Mouse (Mus musculus): ENCODE measurements at regions not wholly inside any gene's neighbourhood (a gene's known extent, or its start where the extent isn't known, plus 50 kb on each side); places are given as distances from the start of the nearest gene placed in this dataset.

DNA sequence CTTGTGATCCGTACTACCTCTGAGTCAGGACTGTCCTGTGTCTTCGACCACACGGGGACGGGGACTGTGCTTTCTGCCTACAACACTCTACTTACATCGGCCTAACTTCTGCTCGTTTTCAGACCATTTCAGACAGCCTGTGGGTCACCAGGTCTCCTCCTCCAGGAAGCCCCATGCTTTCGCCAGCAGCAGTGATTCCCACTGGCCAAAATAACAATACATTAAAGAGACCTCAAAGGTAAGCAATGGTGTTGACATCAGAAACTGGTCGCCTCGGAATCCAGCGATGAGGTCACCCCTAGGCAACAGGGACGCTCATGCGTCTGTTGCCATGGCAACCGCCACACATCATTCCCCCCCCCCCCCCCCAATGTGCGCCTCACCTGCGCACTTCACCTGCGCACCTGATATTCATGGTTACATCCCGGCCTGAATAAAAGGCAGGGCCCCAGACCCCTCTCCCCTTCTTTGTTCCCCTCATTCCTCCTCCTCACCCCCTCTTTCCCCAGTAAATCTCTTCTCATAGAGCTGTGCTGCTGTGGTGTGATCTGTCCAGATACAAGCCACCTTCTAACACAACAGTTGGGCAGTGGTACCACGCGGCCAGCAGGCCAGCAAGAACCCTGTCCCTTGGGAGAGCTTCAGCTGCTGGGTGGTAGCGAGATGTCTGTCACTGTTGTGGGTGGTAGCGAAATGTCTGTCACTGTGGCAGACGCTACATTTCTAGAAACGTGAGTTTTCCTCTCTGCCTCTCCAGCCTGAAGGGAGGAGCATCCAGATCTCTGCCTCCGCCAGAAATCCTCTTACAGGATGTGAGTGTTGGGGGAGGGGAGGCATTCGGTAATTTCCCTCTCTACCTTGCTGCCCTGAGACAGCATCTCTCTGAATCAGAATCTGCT, 145.0 kb downstream of the Setd4 start:
- DNase-seq (ENCODE audit: low spot score in 2 of 2): no peak

DNA sequence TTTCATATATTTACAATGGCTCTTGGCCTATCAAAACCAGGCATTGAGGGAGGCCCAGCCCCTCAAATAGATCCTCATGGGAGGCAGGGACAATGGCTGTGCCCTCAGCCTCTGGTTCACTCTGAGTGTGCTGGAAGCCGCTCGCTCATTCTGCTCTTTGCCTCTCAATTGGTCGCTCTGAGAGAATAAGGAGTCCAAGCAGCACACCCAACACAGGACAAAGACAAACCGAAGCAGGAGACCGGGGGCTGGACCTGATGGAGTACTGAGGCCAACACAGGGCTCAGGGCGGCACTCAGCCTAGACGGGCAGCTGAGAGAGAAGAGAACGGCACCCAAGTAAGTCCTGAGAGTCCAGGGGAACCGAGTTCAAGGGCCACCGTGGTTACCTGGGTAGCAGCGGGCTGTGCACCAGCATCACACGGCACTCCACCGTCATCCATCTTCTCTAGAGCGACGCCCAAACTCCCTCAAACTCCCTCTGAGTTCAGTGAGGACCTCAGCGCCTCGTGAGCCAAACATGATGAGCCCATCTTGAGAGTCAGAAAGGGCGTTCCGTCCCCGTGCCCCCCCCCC, 145.8 kb downstream of the Setd4 start:
- no peak for DNase-seq (ENCODE audit: low spot score in 2 of 2)

DNA sequence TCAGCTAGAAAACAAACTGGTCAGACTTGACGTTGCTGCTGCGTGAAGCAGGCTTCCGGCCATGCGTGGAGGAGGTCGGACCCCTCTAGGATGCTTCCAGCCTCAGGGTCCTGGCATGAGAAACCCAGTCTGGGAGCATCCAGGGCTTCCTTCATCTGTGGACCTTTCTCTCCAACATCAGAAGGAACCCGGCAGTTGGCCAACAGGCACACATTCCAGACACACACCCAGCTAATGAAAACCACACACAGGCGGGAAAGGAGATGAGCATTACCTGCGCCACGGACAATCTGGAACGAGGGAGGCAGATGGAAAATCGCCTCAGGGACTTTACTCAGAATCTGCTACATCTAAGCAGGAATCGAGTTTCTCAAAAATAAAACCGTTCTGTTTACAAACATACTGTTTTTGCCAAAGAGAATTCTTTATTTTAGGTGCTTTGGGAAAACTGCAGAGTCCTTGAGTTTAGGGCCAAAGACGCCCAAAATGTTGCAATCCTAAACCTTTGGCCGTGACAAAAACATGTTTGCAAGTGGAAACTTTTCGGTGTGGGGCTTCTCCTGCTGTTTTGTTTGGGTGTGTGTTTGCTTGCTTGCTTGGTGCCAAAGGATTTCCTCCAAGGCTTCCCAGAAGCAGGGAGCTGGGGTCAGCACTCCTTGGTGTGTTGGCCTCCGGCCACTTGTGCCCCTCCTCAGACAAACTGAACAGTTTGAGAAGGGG, 147.0 kb downstream of the Setd4 start:
- DNase-seq (ENCODE audit: low spot score in 2 of 2): no peak

DNA sequence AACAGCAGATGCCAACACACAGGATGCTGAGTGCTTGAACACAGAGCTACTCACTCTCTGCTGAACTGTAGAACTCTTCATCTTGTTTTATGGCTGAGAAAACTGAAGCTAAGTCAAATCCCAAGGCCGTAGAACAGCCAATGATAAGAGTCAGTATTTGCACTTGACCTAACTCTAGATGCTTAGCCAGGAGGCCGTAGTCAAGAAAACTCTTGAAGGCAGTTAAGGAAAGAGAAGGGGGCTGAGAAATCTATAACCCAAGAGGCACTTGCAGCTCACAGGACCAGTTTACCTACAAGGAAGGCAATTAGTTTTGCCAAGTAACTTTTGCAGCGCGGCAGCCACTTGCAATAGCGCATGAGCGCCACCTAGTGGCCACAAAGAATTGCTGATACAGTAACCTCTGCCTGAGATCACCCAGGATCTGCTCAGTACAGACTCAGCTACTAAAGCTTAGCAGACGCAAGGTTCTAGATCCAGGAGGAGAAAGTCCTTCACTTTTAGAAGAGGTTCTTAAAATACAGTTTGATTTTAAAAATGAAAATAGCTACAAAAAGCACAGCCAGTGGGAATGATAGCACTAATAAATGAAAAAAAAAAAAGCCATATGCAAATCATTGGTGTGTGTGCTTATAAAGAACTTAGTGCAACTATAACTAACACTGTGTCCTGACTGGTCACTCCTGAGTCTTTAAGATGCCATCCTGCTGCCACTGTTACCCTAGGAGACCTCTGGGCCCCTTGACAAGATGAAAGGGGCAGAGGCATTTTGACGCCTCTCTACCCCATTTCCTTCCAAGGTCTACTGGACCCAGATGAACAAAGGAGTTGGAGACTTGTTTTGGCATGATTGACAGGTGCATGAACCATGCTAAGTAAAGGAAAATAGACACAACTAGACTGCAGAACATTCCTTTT, 149.5 kb downstream of the Setd4 start:
- DNase-seq (ENCODE audit: low spot score in 2 of 2): peak; percentile 20 to 83

DNA sequence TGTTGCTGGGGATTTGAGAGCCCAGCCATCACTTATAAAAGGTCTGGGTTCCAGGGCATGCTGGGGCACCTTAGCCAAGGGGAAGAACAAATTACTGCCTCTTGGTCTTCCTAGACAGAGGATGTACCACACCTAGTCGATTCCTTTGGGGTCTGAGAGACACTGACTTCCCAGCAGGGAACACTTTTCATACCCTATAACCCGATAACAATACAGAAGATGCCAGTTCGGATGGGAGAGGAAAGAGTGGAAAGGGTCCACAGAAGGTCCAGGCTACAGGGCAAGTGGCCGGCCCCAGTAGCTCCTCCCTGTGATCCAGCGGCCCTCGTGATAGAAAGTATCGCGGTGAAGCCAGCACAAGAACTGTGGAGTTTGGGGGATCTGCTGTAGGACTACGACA, 150.8 kb downstream of the Setd4 start:
- DNase-seq (ENCODE audit: low spot score in 2 of 2): no peak

DNA sequence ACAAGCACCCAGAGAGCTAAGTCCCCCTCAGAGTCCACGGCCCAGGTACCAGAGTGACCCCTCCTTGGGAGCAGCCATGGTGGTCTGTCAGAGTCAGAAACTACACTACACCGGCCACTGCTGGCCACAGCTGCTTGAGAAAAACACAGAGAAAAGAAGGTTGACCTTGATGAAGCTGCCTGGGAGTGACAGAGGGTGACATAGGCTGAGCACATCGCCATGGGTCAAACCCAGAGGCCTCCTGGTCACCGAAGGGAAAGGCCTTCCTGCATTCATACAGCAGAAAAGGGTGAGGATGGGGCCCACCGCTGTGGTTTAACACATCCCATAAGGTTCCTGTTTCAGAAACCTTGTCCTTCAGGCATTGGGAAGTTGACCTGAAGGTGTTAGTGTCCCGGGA, 153.0 kb downstream of the Setd4 start:
- no peak for DNase-seq (ENCODE audit: low spot score in 2 of 2)

DNA sequence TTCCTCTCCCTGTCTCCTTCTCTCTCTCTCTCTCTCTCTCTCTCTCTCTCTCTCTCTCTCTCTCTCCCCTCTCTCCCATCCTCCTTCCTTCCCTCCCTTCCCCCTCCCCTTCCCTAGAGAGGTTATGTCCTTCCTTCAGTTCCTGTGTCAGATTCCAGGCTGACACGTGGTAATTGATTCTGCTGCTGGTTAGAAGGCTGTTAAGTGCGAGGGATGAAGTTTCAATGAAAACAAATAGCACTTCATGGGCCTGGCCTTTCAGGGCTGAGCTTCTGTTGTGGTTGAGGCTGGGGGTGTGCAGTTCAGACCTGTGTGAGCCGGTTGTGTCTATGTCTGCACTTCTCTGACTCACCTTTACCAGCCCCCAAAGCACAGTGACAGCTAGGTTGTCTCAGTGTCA, 153.9 kb downstream of the Setd4 start:
- no peak for DNase-seq (ENCODE audit: low spot score in 2 of 2)

DNA sequence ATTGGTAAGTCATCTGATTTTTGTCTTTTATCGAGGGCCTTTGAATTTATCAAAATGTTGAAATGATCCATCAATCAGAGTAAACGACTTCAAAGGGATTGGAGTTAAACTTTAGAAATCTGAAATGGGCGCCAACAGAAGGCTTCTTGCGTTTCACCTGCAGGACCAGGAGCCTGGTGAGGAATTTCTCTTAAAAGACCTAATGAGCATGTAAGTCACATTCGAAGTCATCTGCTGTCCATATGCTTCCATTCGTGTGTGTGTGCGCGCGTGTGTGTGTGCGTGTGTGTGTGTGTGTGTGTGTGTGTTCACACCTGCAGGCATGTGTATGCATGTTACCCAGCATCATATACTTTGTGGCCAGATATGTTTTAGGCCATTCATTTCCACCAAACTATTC, 155.7 kb downstream of the Setd4 start:
- DNase-seq (ENCODE audit: low spot score in 2 of 2): no peak

DNA sequence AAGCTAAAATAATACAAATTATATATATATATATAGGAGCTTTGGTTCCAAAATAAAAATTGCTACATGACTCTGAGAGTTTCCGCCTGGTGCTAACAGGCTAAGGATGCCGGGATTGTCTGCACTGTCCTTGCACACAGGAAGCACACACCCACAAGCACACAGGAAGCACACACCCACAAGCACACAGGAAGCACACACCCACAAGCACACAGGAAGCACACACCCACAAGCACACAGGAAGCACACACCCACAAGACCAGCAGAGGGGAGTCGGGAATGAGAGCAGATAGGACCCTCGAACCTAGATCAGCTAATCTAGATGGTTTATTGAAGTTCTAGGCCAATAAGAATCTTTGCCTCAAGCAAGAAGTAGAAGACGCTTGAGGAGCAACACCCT, 156.9 kb downstream of the Setd4 start:
- DNase-seq (ENCODE audit: low spot score in 2 of 2): no peak

DNA sequence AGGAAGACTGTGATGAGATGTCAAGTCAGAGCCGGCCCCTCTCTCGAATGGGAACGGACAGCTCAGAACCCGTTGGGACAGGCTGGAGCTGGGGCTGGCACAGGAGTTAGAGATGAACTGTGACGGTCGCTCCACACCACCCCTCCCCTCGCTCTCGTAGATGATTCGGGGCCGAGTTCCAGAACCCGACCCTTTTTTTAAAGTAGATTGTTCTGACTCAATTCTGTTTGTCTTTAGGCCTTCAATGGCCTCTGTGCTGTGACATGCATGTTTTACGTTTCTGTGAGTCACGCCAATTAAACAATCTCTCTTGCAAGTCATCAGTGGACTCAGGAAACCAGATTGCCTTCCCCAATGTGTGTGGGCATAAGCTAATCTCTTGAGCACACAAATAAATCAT, 157.7 kb downstream of the Setd4 start:
- DNase-seq (ENCODE audit: low spot score in 2 of 2): no peak

DNA sequence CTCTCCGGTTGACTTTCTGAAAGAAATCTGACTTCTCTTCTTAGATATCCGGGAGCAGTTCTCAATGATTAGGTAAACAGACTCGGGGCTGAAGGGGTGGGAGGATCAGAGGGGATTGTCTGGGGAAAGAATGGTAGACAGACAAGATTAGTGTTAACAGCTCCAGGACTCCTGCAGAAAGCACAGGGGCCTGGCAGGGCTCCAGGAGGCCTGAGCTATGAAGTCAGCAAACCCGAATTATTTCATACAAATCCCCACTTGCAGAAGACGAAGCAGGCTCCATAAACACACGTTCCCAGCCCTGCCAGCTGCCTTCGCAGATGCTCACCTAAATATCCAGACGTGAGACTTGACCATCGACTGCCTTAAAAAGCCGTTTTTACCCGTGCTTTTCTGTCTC, 161.0 kb downstream of the Setd4 start:
- no peak for DNase-seq (ENCODE audit: low spot score in 2 of 2)

DNA sequence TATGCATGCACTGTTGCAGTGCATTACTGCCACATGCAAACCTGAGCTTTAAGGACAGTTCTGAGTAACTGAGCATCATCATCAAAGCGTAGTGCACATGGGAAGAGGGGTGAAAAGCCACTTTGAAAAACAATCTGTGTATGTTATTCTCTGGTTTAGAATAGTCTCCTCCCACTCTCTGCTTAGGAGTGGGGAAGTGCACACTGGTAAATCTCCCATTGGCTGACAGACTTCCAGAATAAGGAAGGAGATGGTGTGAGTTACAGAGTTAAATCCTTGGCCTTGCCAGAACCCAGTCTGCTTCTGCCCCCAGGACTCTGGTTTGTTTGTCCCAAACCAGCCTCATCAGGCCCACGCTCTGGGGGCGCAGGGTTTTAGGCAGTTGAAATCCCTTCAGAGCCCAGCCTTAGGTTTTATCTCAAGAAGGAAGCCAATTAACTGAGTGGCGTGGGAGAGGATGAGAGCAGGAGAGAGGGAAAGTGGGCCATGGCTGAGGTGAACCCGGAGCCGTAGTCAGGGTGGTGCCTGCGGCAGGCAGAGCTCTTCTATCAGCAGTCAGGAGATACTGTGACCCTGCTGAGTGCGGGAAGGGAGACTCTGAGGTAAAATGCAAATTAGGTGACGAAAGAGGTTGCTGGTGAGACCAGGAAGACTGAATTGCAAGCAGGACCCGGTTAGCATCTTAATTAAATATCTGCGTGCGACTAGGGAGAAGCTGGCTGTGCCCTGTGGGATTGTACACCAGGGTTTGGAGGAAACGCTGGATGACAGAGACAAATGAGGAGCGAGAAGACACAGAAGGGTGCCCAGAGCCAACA, 166.0 kb downstream of the Setd4 start:
- no peak for DNase-seq (ENCODE audit: low spot score in 2 of 2)

DNA sequence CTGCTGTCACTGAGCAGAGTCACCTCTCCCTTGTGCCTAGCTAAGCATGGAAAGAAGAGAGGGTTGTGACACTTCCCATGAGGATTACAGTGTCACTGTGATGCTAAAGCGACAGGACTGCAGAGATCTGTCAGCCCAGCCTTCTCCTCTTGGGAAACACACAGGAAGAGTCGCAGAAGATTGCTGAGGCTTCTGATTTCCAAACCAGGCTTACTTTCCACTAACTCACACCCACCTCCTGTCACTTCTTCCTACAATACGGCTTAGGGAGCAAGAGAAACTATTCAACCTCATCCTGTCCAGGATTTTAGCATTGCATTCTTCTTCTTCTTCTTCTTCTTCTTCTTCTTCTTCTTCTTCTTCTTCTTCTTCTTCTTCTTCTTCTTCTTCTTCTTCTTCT, 167.1 kb downstream of the Setd4 start:
- no peak for DNase-seq (ENCODE audit: low spot score in 2 of 2)

DNA sequence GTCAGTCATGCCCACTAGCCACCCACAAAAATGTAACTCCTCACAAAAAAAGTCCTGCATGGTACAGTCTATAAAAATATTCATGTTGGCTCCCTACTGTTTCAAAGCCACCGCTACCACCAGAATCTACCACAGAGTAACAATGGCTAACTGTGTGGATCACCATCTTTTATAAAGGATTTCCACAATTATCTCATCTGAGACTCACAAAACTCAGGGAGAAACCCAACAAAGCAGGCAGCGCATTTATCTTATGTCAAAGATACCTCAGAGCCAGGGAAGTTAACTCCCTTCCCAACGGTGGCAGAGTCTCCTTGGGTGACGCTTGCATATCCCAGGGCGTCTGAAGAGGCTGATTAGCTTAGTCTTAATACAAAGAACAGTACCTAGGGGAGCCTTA, 172.5 kb downstream of the Setd4 start:
- DNase-seq (ENCODE audit: low spot score in 2 of 2): no peak

DNA sequence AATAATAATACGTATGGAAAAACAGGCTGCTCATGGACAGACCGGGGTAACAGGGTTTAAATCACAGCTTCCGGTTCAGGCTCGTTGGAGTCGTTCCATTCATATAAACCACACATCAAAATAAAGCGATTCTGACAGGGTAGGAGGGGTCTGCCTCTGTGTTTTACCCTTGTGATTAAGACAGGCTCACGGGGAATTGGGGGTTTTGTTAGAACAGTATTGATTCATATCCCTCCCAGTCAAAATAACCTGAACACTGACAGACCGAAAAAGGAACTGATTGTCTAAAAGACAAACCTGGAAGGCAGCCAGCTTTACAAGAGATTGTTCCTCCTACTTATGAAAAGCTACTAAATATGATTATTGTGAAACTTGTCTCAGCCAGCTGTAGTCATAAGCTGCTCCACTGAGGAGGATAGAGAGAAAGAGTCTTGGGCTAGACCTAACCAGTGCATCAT, 174.5 kb downstream of the Setd4 start:
- no peak for DNase-seq (ENCODE audit: low spot score in 2 of 2)

DNA sequence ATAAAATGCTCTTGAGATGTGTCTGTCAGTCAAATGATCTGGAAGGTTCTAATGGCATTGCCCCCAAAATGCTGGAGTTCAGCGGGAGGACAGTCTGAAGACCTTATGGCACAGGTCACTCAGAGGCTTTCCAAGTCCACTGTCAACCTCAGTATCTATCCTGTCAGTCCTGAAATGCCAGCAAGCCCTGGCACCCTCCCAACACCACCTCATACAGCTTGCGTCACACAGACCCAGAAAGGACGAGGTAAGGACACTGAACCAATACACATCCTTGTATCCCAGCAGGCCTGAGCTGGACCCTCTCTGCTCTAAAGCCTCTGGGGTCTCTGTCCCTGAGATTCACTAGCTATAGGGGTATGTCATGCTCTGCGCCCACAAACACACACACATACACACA, 176.6 kb downstream of the Setd4 start:
- DNase-seq (ENCODE audit: low spot score in 2 of 2): no peak

DNA sequence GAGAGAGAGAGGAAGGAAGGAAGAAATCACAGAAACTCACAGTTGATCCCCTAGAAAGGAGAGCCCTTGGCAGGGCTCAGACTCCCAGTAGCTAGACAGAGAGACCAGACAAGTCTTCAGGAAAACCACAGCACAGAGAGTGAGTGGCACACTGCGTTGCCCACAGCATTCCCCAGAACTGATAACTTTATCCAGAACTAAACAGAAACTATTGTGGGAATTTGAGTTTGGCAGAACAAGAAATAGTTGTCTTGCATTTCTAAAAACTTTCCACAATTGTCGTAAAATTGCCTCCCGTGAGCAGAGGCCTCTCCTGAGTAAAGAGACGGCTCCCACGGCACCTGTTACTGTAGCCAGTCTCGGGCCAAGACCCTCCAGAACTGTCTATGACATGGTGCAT, 178.1 kb downstream of the Setd4 start:
- no peak for DNase-seq (ENCODE audit: low spot score in 2 of 2)

DNA sequence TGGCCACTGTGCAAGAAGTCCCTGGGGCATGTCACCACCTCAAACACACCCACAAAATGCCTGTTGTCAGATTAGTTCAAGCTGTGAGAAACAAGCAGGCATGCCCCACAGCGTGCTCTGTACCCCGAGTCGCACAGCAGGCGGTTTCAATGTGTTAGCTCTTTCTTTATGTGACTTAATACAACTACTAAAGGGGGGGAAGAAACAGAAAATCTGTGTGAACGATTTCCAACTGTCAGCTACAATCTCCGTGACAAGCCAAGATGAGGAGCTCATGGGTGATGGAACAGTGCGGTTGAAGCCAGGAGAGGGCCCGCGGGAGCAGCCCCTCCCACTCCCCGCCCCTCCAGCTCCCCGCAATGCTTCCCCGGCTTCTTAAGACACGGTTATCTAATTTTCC, 180.7 kb downstream of the Setd4 start:
- DNase-seq (ENCODE audit: low spot score in 2 of 2): no peak

DNA sequence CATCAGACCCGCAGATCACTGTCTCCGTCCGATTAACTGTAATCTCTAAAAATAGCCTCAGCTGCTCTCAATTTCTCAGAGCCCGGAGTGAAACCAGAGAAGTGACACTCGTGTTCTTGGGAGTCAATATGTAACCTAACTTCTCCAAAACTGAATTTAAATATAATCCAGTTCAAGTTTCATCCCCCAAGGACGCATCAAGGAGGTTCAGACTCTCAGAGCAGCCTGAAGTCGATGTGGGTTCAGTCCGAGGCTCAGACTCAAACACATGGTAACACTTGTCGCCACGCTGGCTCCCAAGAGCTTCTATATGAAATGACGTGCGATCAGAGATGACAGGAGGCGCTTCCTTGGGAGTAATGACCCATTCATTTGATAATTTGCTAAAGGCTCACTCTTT, 181.6 kb downstream of the Setd4 start:
- DNase-seq (ENCODE audit: low spot score in 2 of 2): no peak

DNA sequence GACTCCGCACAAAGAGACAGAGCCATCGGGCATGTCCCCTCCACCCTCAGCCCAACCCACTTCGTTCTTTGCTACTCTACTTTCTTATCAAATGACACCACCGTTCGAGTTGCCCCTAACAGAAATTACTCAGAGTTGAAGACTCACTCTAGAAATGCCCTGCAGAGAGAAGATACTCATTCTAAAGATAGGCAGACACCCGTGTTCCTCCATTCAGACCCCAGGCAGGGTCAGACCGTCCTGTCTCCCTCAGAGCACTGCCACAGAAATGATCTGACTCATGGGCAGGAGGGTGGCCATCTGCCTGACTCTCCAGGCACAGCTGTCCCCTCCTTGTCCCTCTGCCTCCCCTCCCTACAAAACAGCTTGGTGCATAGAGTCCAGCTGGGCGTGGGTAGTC, 185.6 kb downstream of the Setd4 start:
- DNase-seq (ENCODE audit: low spot score in 2 of 2): peak in 1 of 2 experiments; percentile 5

DNA sequence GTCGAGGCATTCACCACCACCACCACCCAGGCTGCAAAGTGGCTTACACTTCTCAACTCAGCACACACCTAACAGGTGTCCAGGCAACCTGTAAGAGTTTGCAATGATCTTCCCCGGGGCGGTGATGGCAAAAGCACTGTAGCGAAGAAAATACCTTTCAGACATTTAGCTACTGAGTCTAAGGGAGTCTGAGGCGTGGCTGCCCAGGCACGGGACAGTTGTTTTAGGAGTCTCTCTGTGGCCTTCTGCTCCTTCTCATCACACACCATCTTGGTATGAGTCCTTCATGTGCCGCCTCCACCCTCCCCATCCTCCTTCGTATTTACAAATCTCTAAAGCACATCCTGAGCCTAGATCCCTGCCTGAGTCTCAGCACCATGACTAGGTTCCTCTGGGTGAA, 186.0 kb downstream of the Setd4 start:
- DNase-seq (ENCODE audit: low spot score in 2 of 2): no peak
